Mouse (Mus musculus): Measurements from ENCODE around the gene E330021D16Rik.

- TF ChIP-seq CTCF (IDR thresholded peaks at IDR 0.05; ENCODE audit: low read depth, low read length) (no peak), GATA1 (IDR thresholded peaks at IDR 0.05; ENCODE audit: borderline replicate concordance, low read length) (no peak), GATA2 (IDR thresholded peaks at IDR 0.05; ENCODE audit: borderline replicate concordance, low read depth, low read length) (no peak), POLR2AphosphoS5 (IDR thresholded peaks at IDR 0.05; ENCODE audit: insufficient replicate concordance, low read depth, low read length) (no peak)
Observed at GRCm38 (mm10) chr6:136455696-136456095, 40.3 kb upstream of the E330021D16Rik start.

Measured in G1E (cell line).